Mouse (Mus musculus) embryonic fibroblast, embryonic 13.5 days (primary cell): Measurements from ENCODE around the gene Apod.

ENCODE experiments used
- CTCF ChIP-seq: IDR thresholded peaks from 2 replicates; pipeline ENCODE4 v1.5.1; 2011; ENCODE audit warnings: mild to moderate bottlenecking, control low read depth, low read length, moderate library complexity, borderline replicate concordance; ENCODE audit not compliant: insufficient read depth
- POLR2A ChIP-seq: IDR thresholded peaks from 2 replicates; pipeline ENCODE4 v1.6.1; 2011; ENCODE audit warnings: low read depth, mild to moderate bottlenecking, control low read depth, low read length, moderate library complexity

DNA sequence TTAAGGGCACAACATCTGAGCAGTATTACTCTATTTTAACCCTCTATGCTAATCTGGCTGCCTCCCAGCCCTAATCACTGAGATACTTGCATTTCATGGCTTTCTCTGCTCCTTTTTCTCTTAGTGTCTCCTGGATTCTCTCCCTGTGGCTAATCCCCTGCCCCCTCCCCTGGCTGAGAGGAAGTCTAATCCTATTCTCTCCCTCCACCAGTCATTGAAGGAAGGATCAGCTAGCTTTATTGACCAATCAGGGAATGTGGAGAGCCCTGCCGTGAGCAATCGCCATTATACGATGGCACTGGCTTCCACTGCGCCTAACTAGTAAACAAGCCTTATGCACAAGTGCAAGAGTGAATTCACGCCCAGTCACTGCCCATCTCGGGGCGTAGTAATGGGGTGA, 6.3 kb upstream of the Apod start:
- TF ChIP-seq POLR2A (no peak), CTCF (no peak)
